Mouse (Mus musculus) right cerebral cortex, adult 2 months (tissue): ENCODE data around the gene Cfap52.

Source experiments
- DNase-seq, 2 experiments: peaks; one replicate each; pipeline ENCODE4 v3.0.0; 2021 to 2022; ENCODE audit warnings: low spot score in 2 of 2

Cfap52 gene

DNA sequence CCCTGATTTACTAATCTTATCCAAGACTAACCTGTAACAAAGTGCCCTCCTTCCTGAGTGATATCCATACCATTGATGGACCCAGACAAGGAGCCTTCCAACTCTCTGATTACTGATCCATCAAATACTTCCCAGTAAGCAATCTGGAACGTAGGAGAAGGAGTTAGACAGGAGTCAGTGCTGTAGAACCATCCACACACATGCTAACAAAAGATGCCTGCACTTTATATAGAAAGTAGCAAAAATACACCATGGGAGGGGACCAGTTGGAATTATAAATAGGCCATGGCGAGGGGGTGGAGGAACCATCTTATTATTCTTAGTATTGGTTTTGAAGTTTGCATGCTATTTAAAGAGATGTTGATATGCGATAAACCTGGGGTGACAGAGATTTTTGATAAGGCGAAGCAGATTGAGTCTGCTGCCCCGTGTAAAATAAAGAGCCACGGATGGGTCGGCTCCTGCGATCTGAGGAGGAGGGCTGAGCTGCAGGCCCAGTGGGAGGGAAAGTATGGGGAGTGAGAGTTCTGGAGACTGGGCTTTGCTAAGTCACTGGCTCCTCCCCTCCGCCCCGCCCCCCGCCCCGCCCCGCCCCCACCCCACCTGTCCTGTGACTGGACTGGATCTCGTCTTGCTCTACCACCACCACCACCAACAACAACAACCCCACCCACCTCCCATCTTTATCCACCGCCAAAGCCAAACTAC is 38.9 kb downstream of the Cfap52 start:
- DNase-seq: peak in 1 of 2 experiments; percentile 13

DNA sequence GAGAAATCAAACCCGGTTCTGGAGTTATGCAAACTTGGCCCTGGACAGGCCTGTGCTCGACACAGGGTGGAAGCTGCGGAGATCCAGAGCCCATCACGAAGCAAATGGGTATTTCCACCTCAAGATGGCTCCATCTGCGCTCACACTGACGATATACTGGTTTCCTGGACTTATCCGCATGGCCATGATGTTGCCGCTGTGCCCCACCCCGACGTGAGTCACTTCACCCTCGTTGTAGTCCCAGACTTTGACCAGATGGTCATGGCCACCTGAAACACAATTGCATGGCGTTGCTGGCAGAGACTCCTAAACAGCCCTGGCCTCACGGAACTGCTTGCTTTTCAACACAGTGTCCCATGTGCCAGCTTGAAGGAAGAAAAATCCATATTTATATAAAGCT is 40.5 kb downstream of the Cfap52 start:
- DNase-seq: peak in 1 of 2 experiments; percentile 17

DNA sequence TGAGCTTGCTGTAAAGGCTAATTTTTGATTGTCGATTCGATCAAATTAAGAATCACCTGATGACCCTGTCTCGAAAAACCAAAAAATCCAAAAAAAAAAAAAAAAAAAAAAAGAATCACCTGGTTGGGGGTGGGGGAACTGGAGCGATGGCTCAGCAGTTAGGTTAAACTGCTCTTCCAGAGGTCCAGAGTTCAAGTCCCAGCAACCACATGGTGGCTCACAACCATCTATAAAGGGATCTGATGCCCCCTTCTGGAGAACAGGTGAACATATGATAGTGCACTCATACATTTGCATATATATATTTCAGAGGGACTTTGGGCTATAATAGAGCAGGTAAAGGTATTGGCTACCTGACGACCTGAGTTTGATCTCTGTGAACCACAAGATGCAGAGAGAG is 41.7 kb downstream of the Cfap52 start:
- no peak for DNase-seq

DNA sequence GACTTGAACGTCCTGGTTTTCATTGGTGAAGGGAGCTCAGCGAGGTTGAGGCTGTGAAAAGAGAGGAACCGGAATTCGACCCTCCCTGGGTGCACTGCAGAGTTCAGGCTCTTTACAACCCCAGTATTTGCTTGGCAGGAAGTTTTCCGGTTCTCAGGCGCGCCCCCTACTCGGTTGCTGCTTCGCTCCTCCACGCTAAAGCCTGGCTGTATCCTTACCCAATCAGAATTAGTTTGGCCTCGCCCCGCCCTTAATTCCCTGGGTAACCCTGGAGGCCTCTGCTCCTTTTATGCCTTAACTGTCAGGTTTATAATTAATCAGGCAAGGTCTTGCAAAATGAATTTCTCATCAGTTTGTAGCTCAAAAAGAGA is 42.7 kb downstream of the Cfap52 start:
- DNase-seq: peak; percentile 46 to 56

DNA sequence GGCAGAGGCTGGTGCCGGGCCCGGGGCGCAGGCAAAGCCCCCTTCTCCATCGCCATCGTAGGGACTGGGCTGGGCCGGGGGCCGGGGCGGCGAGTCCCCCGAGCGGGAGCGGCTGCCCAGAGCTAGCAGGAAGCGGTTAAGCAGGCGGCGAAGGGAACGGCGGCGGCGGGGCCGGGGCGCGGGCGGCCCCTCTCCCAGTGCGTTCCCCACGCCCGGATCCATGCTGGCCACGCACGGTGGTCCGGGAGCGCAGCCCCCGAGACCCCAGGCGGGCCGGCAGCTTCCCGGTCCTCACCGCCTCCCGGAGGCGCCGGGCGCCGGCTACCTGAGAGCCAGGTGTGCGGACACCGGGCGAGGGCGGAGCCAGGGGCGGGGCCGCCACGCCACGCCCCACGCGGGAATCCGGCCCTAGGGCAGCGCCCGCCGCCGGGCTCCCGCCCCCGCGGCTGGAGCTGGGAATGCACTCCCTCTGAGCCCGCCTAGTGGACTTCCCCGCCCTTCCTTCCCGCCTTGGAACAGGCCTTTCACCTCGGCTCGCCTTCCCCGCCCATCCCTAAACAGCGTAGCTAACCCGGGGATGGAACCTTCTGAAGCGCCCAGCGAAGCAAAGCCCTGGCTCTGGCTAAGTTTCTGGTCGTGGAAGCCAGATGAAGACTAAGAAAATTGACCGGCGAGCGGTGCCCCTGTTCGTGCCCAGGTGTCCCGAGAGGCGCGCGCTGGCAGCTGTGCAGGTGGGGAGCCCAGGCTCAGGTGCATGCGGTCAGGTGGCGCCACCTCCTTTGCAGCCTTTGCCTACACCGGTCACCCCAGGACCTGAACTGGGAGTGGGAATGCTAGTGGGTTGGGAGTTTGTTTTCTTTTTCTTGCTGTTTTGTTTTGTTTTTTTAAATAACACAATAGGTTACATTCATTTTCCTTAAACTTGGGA is 43.4 kb downstream of the Cfap52 start, which contains the start of gene Usp43:
Usp43 (minus strand) TSS at position 327 of the 928 bp plus-strand sequence.
- DNase-seq: peak in 1 of 2 experiments; percentile 22

DNA sequence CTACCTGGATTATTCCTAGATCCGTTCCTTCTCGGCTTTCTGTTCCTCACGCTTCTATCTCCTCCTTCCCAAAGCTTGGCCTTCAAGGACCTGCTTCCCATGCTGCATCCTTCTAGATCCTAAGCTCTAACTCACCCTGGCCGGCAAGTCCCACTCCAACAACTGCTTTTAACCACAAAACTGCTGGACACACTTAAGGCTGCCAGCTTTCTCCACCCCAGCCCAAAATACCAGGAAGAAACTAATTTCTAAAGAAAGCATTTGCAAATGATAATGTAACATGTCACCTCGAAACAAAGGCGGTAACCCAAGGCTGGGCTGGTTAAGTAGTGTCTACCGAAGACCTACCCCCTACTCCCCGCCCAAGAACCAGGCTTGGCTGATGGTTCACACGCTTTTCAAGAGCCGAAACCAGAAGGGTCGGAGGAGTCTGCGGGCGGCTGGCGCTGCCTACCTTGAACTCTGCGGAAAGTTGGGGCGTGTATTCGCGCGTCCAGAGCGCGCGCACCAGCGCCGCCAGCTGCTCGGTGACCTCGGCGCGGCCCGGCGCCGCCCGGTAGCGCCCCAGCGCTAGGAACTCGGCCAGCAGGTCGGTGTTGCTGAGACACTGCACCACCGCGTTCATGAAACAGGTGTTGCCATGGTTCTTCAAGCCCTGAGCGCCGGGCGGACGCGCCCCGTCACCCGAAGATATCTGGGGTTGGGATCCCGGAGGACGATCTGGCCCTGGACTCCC is 44.2 kb downstream of the Cfap52 start:
- peak; percentile 20 to 22 for DNase-seq

DNA sequence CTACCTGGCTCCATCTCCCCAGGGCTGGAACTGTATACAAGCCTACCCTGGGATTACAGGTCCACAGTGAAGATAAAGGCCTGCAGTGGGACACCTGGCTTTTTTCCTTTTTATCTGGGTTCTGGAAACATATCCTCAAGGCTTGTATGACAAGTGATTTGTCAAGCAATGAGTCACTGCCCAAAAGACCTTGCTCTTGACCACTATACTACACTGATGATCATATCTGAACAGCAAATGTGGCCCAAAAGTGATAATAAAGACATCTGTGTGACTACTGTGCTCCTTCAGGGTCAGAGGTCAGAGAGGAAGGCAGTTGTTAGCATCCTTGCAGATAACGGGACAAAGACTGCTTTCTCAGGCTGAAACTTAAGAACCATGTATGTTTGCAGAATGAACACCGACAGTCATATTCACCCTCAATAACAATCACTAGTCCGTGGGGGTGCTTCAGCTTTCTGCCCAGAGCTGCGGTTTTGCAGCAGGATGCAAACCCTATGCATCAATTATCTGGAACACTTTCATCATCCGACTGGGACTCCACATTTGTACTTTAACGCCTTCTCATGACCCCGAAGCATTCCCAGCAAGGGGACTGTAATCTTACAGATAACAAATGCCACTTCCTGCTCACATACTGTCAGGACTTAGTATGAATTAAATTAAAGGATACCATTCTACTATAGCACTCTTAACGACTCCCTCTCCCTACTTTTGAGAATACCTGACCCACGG is 45.1 kb downstream of the Cfap52 start:
- no peak for DNase-seq

DNA sequence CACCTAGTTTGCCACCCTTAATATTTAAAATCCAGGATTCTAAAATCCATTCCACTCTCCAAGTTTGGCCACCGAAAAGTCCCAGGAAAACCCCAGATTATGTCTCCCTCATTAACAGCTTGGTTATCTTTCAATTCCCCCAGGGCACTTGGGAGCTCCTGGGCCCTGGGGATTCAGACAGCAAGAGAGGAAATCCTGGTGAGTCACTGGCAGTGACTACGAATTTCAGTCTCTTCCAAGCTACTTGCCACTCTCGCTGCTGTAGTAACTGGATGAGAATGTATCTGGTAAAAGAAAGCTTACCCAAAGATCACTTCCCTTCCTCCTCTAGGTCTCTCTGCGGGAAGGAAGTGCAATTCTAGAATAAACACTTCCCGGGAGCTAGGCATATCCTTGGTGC is 45.9 kb downstream of the Cfap52 start:
- DNase-seq: no peak

DNA sequence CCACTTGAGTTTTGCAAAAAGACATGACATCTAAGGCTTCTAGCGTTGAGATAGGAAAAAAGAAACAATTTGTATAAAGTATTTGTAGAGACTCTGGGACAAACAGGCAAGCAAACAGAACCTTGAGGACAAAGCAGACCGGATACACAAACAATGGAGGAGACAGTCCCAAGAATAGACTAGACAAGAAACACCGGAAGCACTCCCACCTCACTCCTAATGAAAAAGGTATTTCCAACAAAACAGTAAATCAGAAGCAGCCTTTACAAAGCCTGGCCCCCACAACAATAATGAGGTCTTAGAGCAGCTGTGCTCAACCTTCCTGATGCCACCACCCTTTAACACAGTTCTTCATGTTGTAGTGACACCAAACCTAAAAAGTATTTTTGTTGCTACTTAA is 48.3 kb downstream of the Cfap52 start:
- no peak for DNase-seq

DNA sequence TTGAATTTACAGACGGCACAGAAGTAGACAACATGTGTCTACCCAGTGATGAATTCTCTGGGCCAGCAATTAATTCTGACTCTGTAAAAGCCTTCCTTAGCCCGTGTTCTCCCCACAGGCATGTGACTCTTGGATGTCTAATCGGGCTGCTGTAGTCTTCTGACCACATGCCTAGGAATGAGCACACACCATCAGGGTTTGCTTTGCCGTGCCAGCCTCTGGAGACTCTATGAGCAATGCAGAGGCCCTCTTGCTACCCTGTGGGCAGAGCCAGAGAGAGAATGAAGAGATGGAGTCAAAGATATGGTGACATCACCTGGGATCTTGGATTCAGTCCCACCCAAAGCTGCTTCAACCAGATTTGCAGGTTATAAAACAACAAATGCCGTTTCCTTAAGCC is 54.4 kb downstream of the Cfap52 start:
- DNase-seq: no peak

DNA sequence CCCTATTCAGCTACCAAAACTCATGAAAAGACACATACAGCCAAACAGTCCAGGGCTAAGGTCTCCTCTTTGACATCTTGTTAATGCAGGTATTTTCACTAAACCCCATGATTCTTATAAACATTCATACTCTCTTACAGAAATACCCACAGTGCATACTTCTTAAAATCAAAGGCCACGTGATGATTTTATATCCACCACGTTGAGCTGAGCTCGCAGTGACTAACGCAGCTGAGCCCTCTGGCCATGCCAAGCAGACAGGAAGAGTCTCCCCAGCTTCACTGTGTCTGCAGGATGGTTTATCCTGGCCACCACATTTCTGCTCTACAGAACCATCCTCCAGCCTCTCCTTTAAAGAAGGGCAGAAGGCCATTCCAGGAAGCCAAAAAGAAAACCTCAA is 61.7 kb downstream of the Cfap52 start:
- DNase-seq: no peak

DNA sequence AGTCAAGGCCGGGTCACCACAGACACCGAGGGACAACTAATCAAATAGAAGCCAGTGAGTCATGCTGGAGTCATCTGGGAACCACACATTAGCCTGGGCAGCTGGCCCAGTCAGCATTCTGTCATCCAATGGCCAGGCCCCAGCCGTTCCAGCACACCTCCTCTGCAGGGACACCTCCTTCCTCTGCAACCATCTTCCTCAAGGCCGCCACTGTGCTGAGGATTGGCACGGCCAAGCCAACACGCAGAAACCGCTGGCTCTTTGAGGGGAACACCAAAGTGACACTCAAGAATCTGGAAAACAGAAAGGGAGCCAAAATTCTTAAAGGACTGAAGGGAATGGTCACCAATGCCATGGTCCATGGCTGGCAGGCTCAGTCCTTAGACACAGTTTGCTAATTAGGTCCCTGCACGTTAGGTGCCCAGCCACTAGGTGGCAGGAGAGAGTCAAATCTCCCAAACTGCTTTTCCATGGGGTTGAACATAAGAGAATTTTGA is 68.3 kb downstream of the Cfap52 start:
- DNase-seq: peak; percentile 62 to 69

DNA sequence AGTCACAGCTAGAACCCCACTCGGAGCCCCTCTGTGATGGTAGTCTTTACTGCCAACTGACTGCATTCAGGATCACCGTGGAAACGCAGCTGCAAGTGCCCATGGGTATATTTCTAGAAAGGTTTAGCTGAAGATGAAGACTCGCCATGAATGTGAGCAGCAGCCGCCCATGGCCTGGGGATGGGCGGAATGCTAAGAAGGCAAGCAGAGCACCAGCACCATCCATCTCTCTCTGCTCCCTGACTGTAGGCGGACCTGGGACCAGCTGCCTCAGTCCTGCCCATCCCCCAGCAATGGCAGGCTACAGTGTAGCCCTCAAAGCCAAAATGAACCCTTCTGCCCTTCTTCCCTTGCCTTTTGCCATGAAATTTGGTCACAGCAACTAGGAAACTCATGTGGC is 69.8 kb downstream of the Cfap52 start:
- DNase-seq: no peak

DNA sequence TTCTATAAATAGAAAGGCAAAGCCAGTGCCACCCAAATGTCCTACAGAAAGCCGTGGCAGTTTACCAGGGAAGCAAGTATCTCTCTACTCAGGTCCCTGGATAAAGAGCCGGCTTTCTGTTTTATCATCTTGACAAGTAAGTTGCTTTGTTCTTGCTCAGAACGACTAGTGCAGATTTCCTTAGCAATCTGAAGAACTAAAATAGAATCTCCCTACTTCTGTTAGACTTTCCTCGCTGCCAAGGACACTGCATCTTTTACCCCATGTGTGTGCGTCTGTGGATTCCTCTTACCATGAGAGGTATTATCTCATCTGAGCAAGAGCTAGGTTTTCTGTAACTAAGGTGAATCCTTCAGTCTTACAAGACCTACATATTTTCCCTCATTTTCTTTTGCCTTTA is 76.9 kb downstream of the Cfap52 start:
- no peak for DNase-seq

DNA sequence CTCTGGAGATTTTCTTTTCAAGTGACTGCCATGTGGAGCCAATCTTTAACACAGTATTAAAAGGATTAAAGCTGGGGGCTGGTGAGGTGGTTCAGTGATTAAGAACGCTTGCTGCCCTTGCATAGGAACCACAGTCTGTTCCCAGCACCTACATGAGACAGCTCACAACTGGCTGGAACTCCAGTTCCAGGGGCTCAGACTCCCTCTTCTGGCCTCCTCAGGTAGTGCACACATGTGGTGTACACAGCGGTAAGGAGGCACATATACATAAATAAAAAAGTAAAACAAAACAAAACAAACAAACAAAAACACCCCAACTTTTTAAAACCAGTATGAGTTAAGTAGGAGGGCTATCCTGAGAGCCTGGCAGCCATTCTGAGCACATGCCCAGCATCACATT is 79.5 kb downstream of the Cfap52 start:
- no peak for DNase-seq
